Mouse (Mus musculus) midbrain, embryonic 12.5 days (tissue): ENCODE data around the gene Gga3. TPM values are rescaled to one million over a fixed set of nuclear protein-coding genes. Genes with fewer than 3 reads are reported as not detected.
A peak's percentile ranks its signal among the peaks of the same experiment; 100 is the strongest.

ENCODE experiments used
- ATAC-seq: fragments of 200-750 bp; cut with Nextera tagmentation; 2 replicates; pipeline ENCODE4 v1.8.0; 2017; ENCODE audit warnings: low read depth, moderate TSS enrichment, moderate library complexity; ENCODE audit not compliant: low FRiP score
- H3K27ac ChIP-seq: fragments of 300-500 bp; sonication (generic); replicated peaks from 2 replicates; pipeline ENCODE4 v1.5.1; 2016; ENCODE audit warnings: mild to moderate bottlenecking
- H3K27me3 ChIP-seq: fragments of 300-500 bp; sonication (generic); 2 replicates; pipeline ENCODE4 v1.6.1; 2016; ENCODE audit warnings: mild to moderate bottlenecking
- H3K36me3 ChIP-seq: fragments of 300-500 bp; sonication (generic); 2 replicates; pipeline ENCODE4 v1.6.1; 2016
- H3K4me1 ChIP-seq: fragments of 300-500 bp; sonication (generic); 2 replicates; pipeline ENCODE4 v1.6.1; 2016
- H3K4me2 ChIP-seq: fragments of 300-500 bp; sonication (generic); replicated peaks from 2 replicates; pipeline ENCODE4 v1.6.1; 2016; ENCODE audit warnings: mild to moderate bottlenecking, moderate library complexity
- H3K4me3 ChIP-seq: fragments of 300-500 bp; sonication (generic); 2 replicates; pipeline ENCODE4 v1.5.1; 2016; ENCODE audit warnings: mild to moderate bottlenecking
- H3K9ac ChIP-seq: fragments of 300-500 bp; sonication (generic); replicated peaks from 2 replicates; pipeline ENCODE4 v1.6.1; 2016; ENCODE audit warnings: mild to moderate bottlenecking, moderate library complexity
- H3K9me3 ChIP-seq: fragments of 300-500 bp; sonication (generic); 2 replicates; pipeline ENCODE4 v1.6.1; 2016; ENCODE audit warnings: mild to moderate bottlenecking
- WGBS: fragments of 180-500 bp; shearing (Covaris S2); methylation state at CpG from one replicate; pipeline ENCODE4 v1.1.7; 2016; 5-methylcytosine and 5-hydroxymethylcytosine counted together
- polyA plus RNA-seq: library from polyadenylated mRNA; unstranded; fragments of >200 nt; fragmentation: Nextera tagmentation; extraction: Ambion mirVana; gene quantifications from 2 replicates; pipeline ENCODE4 v1.2.1, GENCODE M21; 2016

Gene Gga3
- polyA plus RNA-seq, 1 experiment from 2014 or later = 34.6 TPM

DNA sequence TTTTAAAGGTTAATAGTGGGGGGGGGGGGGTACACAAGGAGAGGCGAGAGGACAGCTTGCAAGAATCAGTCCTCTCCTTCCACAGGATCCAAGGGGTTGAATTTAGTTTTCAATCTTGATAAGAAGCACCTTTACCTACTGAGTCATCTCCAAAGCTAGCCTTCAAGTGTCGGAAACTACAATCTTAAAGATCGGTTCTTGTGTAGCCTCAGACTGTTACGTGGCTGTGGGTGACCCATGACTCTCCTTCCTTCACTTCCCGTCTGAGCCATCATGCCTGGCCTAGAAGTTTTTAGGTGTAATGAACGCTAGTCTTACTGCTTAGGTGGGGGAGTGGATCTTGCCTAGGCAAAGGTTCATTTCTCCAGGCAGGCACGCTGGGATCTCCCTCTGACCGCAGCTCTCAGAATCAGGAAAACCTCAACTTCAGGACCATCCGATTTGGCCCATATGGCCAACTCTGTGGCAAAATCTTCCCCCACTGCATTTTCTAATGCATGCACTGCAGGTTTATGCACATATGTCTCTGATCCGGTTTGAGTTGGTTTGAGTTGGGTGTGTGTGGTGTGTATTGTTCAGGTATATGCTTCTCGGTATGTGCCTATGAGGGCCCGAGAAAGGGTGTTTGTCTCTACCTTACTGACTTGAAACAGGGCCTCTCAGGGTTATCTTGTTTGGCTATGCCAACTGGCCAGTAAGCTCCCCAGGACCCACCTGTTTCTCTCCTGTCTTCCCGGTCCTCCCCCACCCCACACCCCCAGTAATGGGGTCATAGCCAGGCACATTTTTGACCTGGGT, 26.1 kb upstream of the Gga3 start:
- no peak overlapping the region for H3K9ac ChIP-seq
- 89% methylated on average over 13 of the region's 13 CpGs for WGBS
- H3K4me3 ChIP-seq = no peak overlapping the region
- no peak overlapping the region for H3K27ac ChIP-seq
- peaks cover 16% of the 10 kb centered on the region for H3K4me1 ChIP-seq
- no peaks in the 10 kb centered on the region for H3K9me3 ChIP-seq
- H3K27me3 ChIP-seq = no peaks in the 10 kb centered on the region
- ATAC-seq = no peak
- H3K4me2 ChIP-seq = no peak overlapping the region
- H3K36me3 ChIP-seq = no peaks in the 10 kb centered on the region

DNA sequence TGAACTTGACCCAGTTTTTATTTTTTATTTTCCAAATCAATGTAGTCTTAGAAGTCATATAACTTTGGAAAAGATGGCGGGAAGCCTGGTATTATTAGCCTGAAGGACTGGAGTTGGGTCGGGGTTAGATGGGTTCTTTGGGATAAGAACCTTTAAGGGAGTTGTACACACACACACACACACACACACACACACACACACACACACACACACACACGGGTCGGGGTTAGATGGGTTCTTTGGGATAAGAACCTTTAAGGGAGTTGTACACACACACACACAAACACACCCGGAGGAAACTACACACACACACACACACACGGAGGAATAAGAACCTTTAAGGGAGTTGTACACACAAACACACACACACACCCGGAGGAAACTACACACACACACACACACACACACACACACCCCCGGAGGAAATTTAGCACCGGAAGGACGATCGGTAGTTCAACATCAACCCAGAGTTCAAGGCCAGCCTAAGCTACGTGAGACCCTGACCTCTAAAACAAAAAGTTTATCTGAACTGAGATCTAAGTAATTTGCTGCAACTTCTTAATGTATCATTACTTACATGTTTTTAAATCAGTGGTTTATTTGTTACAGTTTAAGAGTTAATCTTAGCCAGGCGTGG, 24.7 kb upstream of the Gga3 start:
- ATAC-seq = peak; percentile 57
- 56% methylated on average over 13 of the region's 13 CpGs for WGBS
- Histone ChIP-seq H3K27ac (no peak overlapping the region), H3K36me3 (no peaks in the 10 kb centered on the region), H3K4me3 (peak overlapping the region; percentile 75), H3K4me1 (peaks cover 16% of the 10 kb centered on the region), H3K27me3 (no peaks in the 10 kb centered on the region), H3K9ac (peak overlapping the region; percentile 41; the same call in 1 of the 2 replicates), H3K9me3 (no peaks in the 10 kb centered on the region), H3K4me2 (peak overlapping the region; percentile 96)

DNA sequence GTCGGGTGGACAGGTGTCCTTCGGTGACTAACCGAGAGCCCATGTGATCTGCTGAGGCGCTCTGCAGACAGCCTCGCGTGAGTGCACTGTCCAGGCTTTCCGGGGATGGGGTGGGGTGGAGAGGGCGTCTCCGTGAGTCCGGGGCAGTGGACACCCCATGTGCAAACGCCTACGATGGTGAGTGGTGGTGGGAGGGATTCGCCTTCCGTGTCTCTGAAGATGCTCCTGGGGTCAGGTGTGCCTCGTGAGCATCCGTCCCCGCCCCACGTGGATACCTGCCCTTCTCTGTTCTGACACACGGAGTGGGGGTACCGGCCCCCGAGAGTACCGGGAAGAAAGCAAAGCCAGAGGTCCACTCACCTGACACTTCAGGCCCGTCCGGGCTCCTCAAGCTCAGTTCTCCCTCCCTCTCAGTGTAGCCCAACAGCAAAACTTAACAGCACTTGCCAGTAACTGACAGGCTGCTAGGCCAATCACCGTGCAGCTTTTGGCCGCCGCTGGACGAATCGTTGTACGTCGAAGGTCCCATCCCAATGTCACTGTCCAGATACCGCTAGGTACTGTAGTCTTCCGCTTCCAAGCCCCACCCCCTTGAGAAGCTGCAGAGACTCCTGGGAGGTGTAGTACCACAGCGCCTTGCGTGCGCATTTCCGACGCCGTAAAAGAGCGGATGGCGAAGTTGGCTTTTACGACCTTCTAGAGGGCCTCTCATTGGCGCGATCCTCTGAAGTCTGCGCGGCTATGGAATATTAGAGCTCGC, 24.0 kb upstream of the Gga3 start, which contains the start of gene Slc25a19:
Gene Slc25a19 (minus strand): TSS at position 591 of the 760 bp plus-strand sequence.
- peaks cover 5% of the 10 kb centered on the region; the same call in 1 of the 2 replicates for H3K36me3 ChIP-seq
- peaks cover 16% of the 10 kb centered on the region for H3K4me1 ChIP-seq
- no peaks in the 10 kb centered on the region for H3K9me3 ChIP-seq
- H3K4me2 ChIP-seq = peak within 1 kb of the TSS; percentile 96
- H3K27ac ChIP-seq = 0 out of 2 replicates have a peak within 1 kb of the TSS, but pooled peaks have one; percentile 15
- no peaks in the 10 kb centered on the region for H3K27me3 ChIP-seq
- ATAC-seq = peak; percentile 99
- under 1% methylated on average over 45 of the region's 47 CpGs for WGBS
- peak within 1 kb of the TSS; percentile 84 for H3K9ac ChIP-seq
- peak within 1 kb of the TSS; percentile 75 for H3K4me3 ChIP-seq

DNA sequence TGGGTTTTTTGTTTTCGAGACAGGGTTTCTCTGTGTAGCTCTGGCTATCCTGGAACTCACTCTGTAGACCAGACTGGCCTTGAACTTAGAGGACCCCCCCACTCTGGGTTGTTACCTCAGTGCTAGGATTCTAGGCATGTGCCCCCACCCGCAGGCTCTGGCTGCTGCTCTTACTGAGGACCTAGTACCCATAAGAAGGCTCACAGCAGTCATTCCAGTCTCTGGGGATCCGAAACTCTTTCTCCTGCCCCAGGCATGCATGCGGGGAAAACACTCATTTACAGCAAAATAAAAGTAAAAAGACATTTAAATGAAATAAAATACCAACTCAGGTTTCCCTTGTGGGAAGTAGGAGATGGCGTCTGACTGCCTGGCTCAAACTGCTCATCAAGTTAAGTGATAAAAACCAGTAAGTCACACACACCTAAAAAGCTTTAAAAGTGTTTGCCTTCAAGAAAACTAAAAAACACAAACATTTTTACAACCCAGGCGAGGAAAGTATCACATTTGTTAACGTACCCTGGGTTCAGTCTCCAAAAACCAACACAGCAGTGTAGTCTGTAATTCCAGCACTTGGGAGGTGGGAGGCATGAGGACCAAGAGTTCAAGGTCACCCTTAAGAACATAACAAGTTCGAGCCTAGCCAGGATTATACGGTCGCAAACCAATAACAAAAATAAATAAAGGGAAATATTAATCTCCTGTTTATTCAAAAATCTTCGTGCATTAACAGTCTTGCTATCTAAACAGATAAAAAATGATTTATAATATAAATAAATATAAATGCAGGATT, 23.2 kb upstream of the Gga3 start:
- peaks cover 14% of the 10 kb centered on the region; the same call in 1 of the 2 replicates for H3K36me3 ChIP-seq

GRCm38 (mm10) chr11:115625877-115626276, 22.0 kb upstream of the Gga3 start:
- H3K27ac ChIP-seq = no peak overlapping the region
- 85% methylated on average over 9 of the region's 9 CpGs for WGBS

More for the DNA sequence above, 23.2 kb upstream of the Gga3 start:
- Histone ChIP-seq H3K27ac (no peak overlapping the region), H3K4me1 (peaks cover 16% of the 10 kb centered on the region), H3K9ac (peak overlapping the region; percentile 84), H3K4me2 (peak overlapping the region; percentile 96), H3K27me3 (no peaks in the 10 kb centered on the region), H3K4me3 (peak overlapping the region; percentile 75), H3K9me3 (no peaks in the 10 kb centered on the region)
- no peak for ATAC-seq
- 58% methylated on average over 11 of the region's 11 CpGs for WGBS

GRCm38 (mm10) chr11:115623487-115624070, 19.7 kb upstream of the Gga3 start:
- Histone ChIP-seq H3K27ac (no peak overlapping the region), H3K27me3 (no peaks in the 10 kb centered on the region), H3K4me1 (peaks cover 14% of the 10 kb centered on the region), H3K4me2 (no peak overlapping the region), H3K9ac (no peak overlapping the region), H3K36me3 (peaks cover 40% of the 10 kb centered on the region), H3K9me3 (no peaks in the 10 kb centered on the region), H3K4me3 (no peak overlapping the region)
- WGBS = 74% methylated on average over 9 of the region's 9 CpGs
- ATAC-seq = no peak

More at GRCm38 (mm10) chr11:115625877-115626276, 22.0 kb upstream of the Gga3 start:
- no peaks in the 10 kb centered on the region for H3K9me3 ChIP-seq
- no peaks in the 10 kb centered on the region for H3K27me3 ChIP-seq
- H3K4me3 ChIP-seq = no peak overlapping the region
- no peak for ATAC-seq
- H3K9ac ChIP-seq = no peak overlapping the region
- H3K36me3 ChIP-seq = peaks cover 22% of the 10 kb centered on the region
- no peak overlapping the region for H3K4me2 ChIP-seq
- H3K4me1 ChIP-seq = peaks cover 16% of the 10 kb centered on the region

DNA sequence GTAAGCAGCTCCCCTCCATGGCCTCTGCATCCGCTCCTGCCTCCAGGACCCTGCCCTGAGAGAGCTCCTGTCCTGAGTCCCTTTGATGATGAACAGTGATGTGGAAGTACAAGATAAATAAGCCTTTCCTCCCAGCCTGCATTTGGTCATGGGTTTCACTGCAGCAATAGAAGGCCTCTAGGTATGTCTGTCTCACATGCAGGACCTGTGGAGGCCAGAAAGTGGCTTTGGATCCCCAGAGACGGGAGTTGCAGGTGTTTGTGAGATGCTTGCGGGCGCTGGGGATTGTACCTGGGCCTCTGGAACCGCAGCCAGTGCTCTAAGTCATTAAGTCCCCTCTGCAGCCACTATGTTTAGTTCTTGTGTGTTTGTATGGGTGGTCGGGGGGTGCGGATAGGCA, 16.1 kb upstream of the Gga3 start:
- Histone ChIP-seq H3K4me3 (no peak overlapping the region), H3K4me2 (no peak overlapping the region), H3K27me3 (no peaks in the 10 kb centered on the region), H3K36me3 (peaks cover 46% of the 10 kb centered on the region), H3K9me3 (no peaks in the 10 kb centered on the region), H3K4me1 (no peaks in the 10 kb centered on the region), H3K9ac (no peak overlapping the region), H3K27ac (no peak overlapping the region)
- WGBS = 95% methylated on average over 7 of the region's 7 CpGs
- no peak for ATAC-seq

- Histone ChIP-seq H3K4me1 (no peaks in the 10 kb centered on the region), H3K4me2 (no peak overlapping the region), H3K9me3 (no peaks in the 10 kb centered on the region), H3K36me3 (peaks cover 47% of the 10 kb centered on the region), H3K9ac (no peak overlapping the region), H3K27me3 (peaks cover 7% of the 10 kb centered on the region; the same call in 1 of the 2 replicates), H3K4me3 (no peak overlapping the region), H3K27ac (no peak overlapping the region)
- 89% methylated on average over 16 of the region's 16 CpGs for WGBS
- no peak for ATAC-seq
Observed at GRCm38 (mm10) chr11:115618732-115619516, 15.1 kb upstream of the Gga3 start.

DNA sequence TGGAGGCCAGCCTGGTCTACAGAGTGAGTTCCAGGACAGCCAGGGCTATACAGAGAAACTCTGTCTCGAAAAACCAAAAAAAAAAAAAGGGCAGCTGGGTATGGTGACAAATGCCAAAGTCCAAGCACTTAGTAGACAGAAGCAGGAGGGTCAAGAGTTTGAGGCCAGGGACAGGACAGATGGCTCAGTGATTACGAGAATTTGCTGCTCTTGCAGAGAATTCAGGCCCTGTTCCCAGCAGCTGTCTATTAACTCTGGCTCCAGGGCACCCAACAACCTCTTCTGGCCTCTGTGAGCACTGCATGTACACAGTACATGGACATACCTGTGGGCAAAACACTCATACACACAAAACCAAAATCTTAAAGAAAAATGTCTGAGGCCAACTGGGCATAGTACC, 14.2 kb upstream of the Gga3 start:
- H3K9ac ChIP-seq = no peak overlapping the region
- peaks cover 6% of the 10 kb centered on the region for H3K4me1 ChIP-seq
- peaks cover 43% of the 10 kb centered on the region for H3K36me3 ChIP-seq
- H3K4me2 ChIP-seq = no peak overlapping the region
- no peak overlapping the region for H3K27ac ChIP-seq
- 87% methylated on average over 2 of the region's 2 CpGs for WGBS
- H3K4me3 ChIP-seq = no peak overlapping the region
- H3K9me3 ChIP-seq = no peaks in the 10 kb centered on the region
- H3K27me3 ChIP-seq = peaks cover 14% of the 10 kb centered on the region; the same call in 1 of the 2 replicates
- no peak for ATAC-seq

GRCm38 (mm10) chr11:115616893-115617292, 13.0 kb upstream of the Gga3 start:
- Histone ChIP-seq H3K36me3 (peaks cover 33% of the 10 kb centered on the region), H3K4me1 (peaks cover 9% of the 10 kb centered on the region), H3K27ac (no peak overlapping the region), H3K9me3 (no peaks in the 10 kb centered on the region), H3K9ac (no peak overlapping the region), H3K4me3 (no peak overlapping the region), H3K4me2 (no peak overlapping the region), H3K27me3 (peaks cover 14% of the 10 kb centered on the region; the same call in 1 of the 2 replicates)
- no peak for ATAC-seq
- WGBS = 83% methylated on average over 6 of the region's 6 CpGs
